Mouse (Mus musculus) embryonic facial prominence, embryonic 11.5 days (tissue): ENCODE data around the gene Hist1h4n. TPM values are rescaled to one million over a fixed set of nuclear protein-coding genes. Genes with fewer than 3 reads are reported as not detected.
A peak's percentile ranks its signal among the peaks of the same experiment; 100 is the strongest.
"Not testable (repeated sequence)": the region's sequence is repeated elsewhere in the genome, so short reads cannot be mapped to it uniquely, and the experiment has no call there.

ENCODE experiments used
- ATAC-seq: fragments of 200-750 bp; cut with Nextera tagmentation; replicated peaks from 2 replicates; pipeline ENCODE4 v1.8.0; 2017; ENCODE audit warnings: low read depth; ENCODE audit not compliant: insufficient number of reproducible peaks, low FRiP score, low TSS enrichment
- DNase-seq: peaks from one replicate; pipeline ENCODE4 v3.0.0-alpha.2; 2015; ENCODE audit warnings: low spot score
- H3K27ac ChIP-seq: fragments of 300-500 bp; sonication (generic); replicated peaks from 2 replicates; pipeline ENCODE4 v1.5.1; 2014; ENCODE audit warnings: mild to moderate bottlenecking, low read depth, low read length, control low read depth
- H3K27me3 ChIP-seq: fragments of 300-500 bp; sonication (generic); 2 replicates; pipeline ENCODE4 v1.6.1; 2014; ENCODE audit warnings: mild to moderate bottlenecking, low read length, moderate library complexity, mixed read lengths; ENCODE audit not compliant: control insufficient read depth, insufficient read depth
- H3K36me3 ChIP-seq: fragments of 300-500 bp; sonication (generic); replicated peaks from 2 replicates; pipeline ENCODE4 v1.6.1; 2014; ENCODE audit warnings: low read depth, mild to moderate bottlenecking, low read length, moderate library complexity, mixed read lengths; ENCODE audit not compliant: control insufficient read depth, insufficient read depth
- H3K4me1 ChIP-seq: fragments of 300-500 bp; sonication (generic); 2 replicates; pipeline ENCODE4 v1.6.1; 2014; ENCODE audit warnings: low read length, mixed read lengths; ENCODE audit not compliant: control insufficient read depth, insufficient read depth
- H3K4me2 ChIP-seq: fragments of 300-500 bp; sonication (generic); 2 replicates; pipeline ENCODE4 v1.6.1; 2014; ENCODE audit warnings: low read depth, mild to moderate bottlenecking, control low read depth, low read length, moderate library complexity
- H3K4me3 ChIP-seq: fragments of 300-500 bp; sonication (generic); 2 replicates; pipeline ENCODE4 v1.5.1; 2014; ENCODE audit warnings: low read depth, low read length, control low read depth
- H3K9ac ChIP-seq: fragments of 300-500 bp; sonication (generic); replicated peaks from 2 replicates; pipeline ENCODE4 v1.6.1; 2014; ENCODE audit warnings: mild to moderate bottlenecking, control low read depth, low read length
- H3K9me3 ChIP-seq: fragments of 300-500 bp; sonication (generic); replicated peaks from 2 replicates; pipeline ENCODE4 v1.6.1; 2016; ENCODE audit warnings: mild to moderate bottlenecking, low read length, inconsistent platforms, mixed read lengths; ENCODE audit not compliant: control insufficient read depth
- WGBS: fragments of 180-500 bp; shearing (Covaris S2); extraction: QIAGEN DNeasy Blood & Tissue Kit; methylation state at CpG from one replicate; pipeline ENCODE4 v1.1.7; 2014; 5-methylcytosine and 5-hydroxymethylcytosine counted together
- microRNA-seq: library from miRNA; unstranded; fragments of <30 nt; microRNA quantifications from one replicate; pipeline ENCODE4, GENCODE M21; 2016; ENCODE audit warnings: borderline number of aligned reads
- polyA plus RNA-seq: library from polyadenylated mRNA; unstranded; fragments of >200 nt; fragmentation: Nextera tagmentation; extraction: Ambion mirVana; gene quantifications from 2 replicates; pipeline ENCODE4 v1.2.1, GENCODE M21; 2014

Hist1h4n gene
- polyA plus RNA-seq, 1 experiment from 2014 or later, result 13.9 TPM

- peak; percentile 76 for DNase-seq
- Histone ChIP-seq H3K27ac (peak overlapping the region; percentile 90), H3K4me2 (peak overlapping the region; percentile 47), H3K4me3 (peak overlapping the region; percentile 41), H3K9ac (peak overlapping the region; percentile 69)
- not testable (repeated sequence) for H3K9me3 ChIP-seq, H3K27me3 ChIP-seq, ATAC-seq, H3K36me3 ChIP-seq, H3K4me1 ChIP-seq
- WGBS, result under 1% methylated on average over 14 of the region's 35 CpGs
Observed at GRCm38 (mm10) chr13:21782361-21783254, 49.4 kb downstream of the Hist1h4n start.

Small RNAs within 50 kb of the gene (microRNA-seq; reads per million reads assigned to microRNA genes)
- not detected for gene Gm19658
- not detected for gene Gm44346
- gene Gm44466, result not detected

Other genes starting within 250 kb of the Hist1h4n start
- gene Olfr1362, start 218.2 kb downstream of the Hist1h4n start, polyA plus RNA-seq, result not detected in 2 replicates
- not detected in 2 replicates for gene Olfr11, start 189.7 kb downstream of the Hist1h4n start, polyA plus RNA-seq
- gene Olfr1361, start 168.8 kb downstream of the Hist1h4n start, polyA plus RNA-seq, result not detected in 2 replicates
- not detected in 2 replicates for gene Olfr1360, start 154.8 kb downstream of the Hist1h4n start, polyA plus RNA-seq
- gene Olfr1359, start 134.1 kb downstream of the Hist1h4n start, polyA plus RNA-seq, result not detected in 2 replicates
- 4.6 TPM in 2 replicates for gene Hist1h2bl, start 116.1 kb downstream of the Hist1h4n start, polyA plus RNA-seq
- gene Hist1h2ai, start 115.8 kb downstream of the Hist1h4n start, polyA plus RNA-seq, result 26.6 and 30.4 TPM in 2 replicates
- 9.7 and 14.7 TPM in 2 replicates for gene Hist1h3h, start 114.5 kb downstream of the Hist1h4n start, polyA plus RNA-seq
- gene Hist1h2bm, start 110.2 kb downstream of the Hist1h4n start, polyA plus RNA-seq, result 6.3 and 6.4 TPM in 2 replicates
- gene Hist1h4j, start 97.1 kb downstream of the Hist1h4n start, polyA plus RNA-seq, result 1.4 and 2.7 TPM in 2 replicates
- 7.7 and 8.5 TPM in 2 replicates for gene Hist1h4k, start 81.7 kb downstream of the Hist1h4n start, polyA plus RNA-seq
- 10.4 and 12.0 TPM in 2 replicates for gene Hist1h2ak, start 78.4 kb downstream of the Hist1h4n start, polyA plus RNA-seq
- 1.2 and 1.9 TPM in 2 replicates for gene Hist1h2bn, start 78.1 kb downstream of the Hist1h4n start, polyA plus RNA-seq
- gene Hist1h1b, start 51.6 kb downstream of the Hist1h4n start, polyA plus RNA-seq, result 20.2 and 23.6 TPM in 2 replicates
- gene Hist1h3i, start 48.8 kb downstream of the Hist1h4n start, polyA plus RNA-seq, result 270 and 294 TPM in 2 replicates
- gene Hist1h2an, start 45.0 kb downstream of the Hist1h4n start, polyA plus RNA-seq, result 3.7 and 7.3 TPM in 2 replicates
- 3.1 and 3.8 TPM in 2 replicates for gene Hist1h2bp, start 44.7 kb downstream of the Hist1h4n start, polyA plus RNA-seq
- gene Hist1h2bq, start 22.0 kb downstream of the Hist1h4n start, polyA plus RNA-seq, result 23.5 and 23.8 TPM in 2 replicates
- 2.8 TPM in 1 of 2 replicates, not detected in the other for gene Hist1h2ao, start 21.7 kb downstream of the Hist1h4n start, polyA plus RNA-seq
- gene Hist1h4m, start 20.4 kb downstream of the Hist1h4n start, polyA plus RNA-seq, result not detected in 2 replicates
- gene Hist1h2ap, start 1.3 kb upstream of the Hist1h4n start, polyA plus RNA-seq, result 5,875 and 5,942 TPM in 2 replicates
- gene Hist1h2br, start 1.5 kb upstream of the Hist1h4n start, polyA plus RNA-seq, result 23.1 and 25.1 TPM in 2 replicates
- 28.2 and 30.4 TPM in 2 replicates for gene Zfp184, start 112.9 kb upstream of the Hist1h4n start, polyA plus RNA-seq
- 0.24 TPM in 1 of 2 replicates, not detected in the other for gene Pom121l2, start 149.0 kb upstream of the Hist1h4n start, polyA plus RNA-seq
- gene Prss16, start 177.5 kb upstream of the Hist1h4n start, polyA plus RNA-seq, result 0.25 and 0.50 TPM in 2 replicates
- gene Hist1h2ah, start 203.4 kb upstream of the Hist1h4n start, polyA plus RNA-seq, result 4.2 and 20.5 TPM in 2 replicates
- 15.9 and 24.3 TPM in 2 replicates for gene Hist1h2bk, start 203.7 kb upstream of the Hist1h4n start, polyA plus RNA-seq
- 31.9 and 34.5 TPM in 2 replicates for gene Hist1h4i, start 209.2 kb upstream of the Hist1h4n start, polyA plus RNA-seq
- gene Hist1h2ag, start 210.7 kb upstream of the Hist1h4n start, polyA plus RNA-seq, result 99.8 and 102 TPM in 2 replicates
- gene Hist1h2bj, start 211.0 kb upstream of the Hist1h4n start, polyA plus RNA-seq, result 14.2 and 16.0 TPM in 2 replicates